In the genomic region with DNA sequence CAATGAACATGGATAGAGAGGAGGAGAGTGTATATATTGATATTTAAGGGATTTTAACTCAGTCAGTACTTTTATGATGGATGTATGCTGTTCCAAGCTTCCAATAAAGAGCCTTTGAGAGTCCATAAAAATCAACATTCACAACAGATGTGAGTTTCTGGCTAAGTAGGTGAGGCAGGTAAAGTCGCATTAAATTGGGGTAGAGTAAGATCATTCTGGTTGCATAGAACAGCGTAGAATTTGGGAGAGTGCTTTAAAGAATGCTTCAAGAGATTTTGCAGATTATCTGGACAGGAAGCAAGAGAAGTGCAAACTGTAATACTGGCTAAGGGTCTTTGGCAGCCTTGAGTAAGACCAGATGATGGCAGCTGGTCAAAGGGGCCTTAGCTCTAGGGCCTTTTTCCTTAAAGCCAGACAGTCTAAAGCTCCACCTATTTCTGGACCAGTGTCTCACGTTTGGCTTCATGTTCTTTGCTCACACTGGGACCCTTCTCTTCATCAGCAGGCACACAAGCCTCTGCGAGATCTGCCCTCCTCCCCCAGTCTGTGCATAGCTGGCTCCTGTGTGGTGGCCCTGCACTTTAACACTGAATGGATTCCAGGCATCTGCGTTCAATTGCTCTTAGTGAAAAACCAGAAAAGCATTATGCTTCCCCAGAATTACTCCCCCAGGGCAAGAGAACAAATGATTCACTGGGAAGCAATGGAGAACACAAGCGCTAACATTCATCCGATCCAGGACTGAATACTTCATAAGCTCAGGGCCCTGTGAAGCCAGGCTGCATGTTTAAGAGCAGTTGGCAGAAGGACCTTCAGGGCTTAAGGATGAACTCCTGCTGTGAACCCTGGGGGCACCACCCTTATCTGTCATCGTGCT, we compare ENCODE assay signal across 18 mouse cellular contexts.
DNase-seq lines count a peak whose midpoint lies in the region; ATAC-seq lines count a peak whose summit lies in the region.
"Had no signal": no experiment of that assay in that cellular context is flagged by ENCODE, and none has a peak within 500 bp of the region (broad histone marks: within the 10 kb centered on the region; RNA-seq: fewer than 3 reads in every experiment).

No protein-coding gene starts in this region.

- peak; percentile 32 for DNase-seq in gastrocnemius, adult 18-20 months (ENCODE audit: low spot score)
- no peak for DNase-seq in gastrocnemius, postnatal 10 days
- peak; percentile 23 for DNase-seq in retina, postnatal 1 day
- DNase-seq in retina, embryonic 14.5 days (ENCODE audit: low spot score): no peak
- peak; percentile 45 for DNase-seq in gastrocnemius, postnatal 25 days
- peak; percentile 50 for DNase-seq in skeletal muscle tissue, adult 2 months (ENCODE audit: low read depth, low spot score)
- DNase-seq in ovary, adult 18-20 months (ENCODE audit: low spot score): no peak
- DNase-seq: adrenal gland, postnatal 25 days; cerebellum, adult 18-20 months; cerebellum, postnatal 25 days; layer of hippocampus, postnatal 36 days; right cerebral cortex, postnatal 14 days; thymus, postnatal 14 days had no signal

- no peak for ATAC-seq in megakaryocyte-erythroid progenitor cell, adult 5-6 weeks (replicated peaks; ENCODE audit: low FRiP score, low TSS enrichment, poor library complexity, severe bottlenecking)
- ATAC-seq: CD4-positive, CD25-positive, alpha-beta regulatory T cell, adult 4 months; forebrain, embryonic 16.5 days; hindbrain, embryonic 16.5 days; intestine, postnatal 0 days had no signal

Comparison
In these comparisons a context has a peak if more than half of its experiments do, and no peak if none do; other contexts are left out.
1. DNase-seq: peak in gastrocnemius, adult 18-20 months (single experiment), retina, postnatal 1 day (single experiment), gastrocnemius, postnatal 25 days (single experiment) and skeletal muscle tissue, adult 2 months (single experiment); none in gastrocnemius, postnatal 10 days (single experiment), retina, embryonic 14.5 days (single experiment) and ovary, adult 18-20 months (single experiment).